Mouse (Mus musculus): ENCODE data around the gene Lrrc1.

DNA sequence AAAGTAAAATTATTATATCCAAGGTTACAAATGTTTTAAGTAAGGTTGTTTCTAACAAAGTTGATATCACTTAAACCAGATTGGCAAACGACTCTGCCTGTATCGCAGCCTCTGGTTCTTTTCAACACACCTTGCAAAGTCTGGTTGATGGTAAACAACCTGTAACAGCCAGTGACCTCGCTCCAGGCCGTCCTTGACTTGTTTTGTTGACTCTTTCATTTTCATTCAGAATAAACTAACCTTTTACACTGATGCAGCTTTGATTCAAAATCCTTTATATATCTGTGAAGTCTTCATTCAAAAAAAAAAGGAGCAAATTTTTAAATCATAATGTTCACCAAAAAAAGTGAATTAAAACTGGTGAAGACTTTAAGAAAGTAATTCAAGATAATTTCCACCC is 147.6 kb downstream of the Lrrc1 start:
- TF ChIP-seq CTCF (IDR thresholded peaks at IDR 0.05 in 2 of 3, conservative IDR thresholded peaks at IDR 0.05 in 1 of 3; ENCODE audit: control insufficient read depth in 1 of 3, insufficient read depth in 1 of 3, low read depth in 2 of 3, low read length in 3 of 3, poor library complexity in 1 of 3, severe bottlenecking in 1 of 3) (no peak), ZMIZ1 (IDR thresholded peaks at IDR 0.05; ENCODE audit: low read depth, low read length) (no peak)

Measured in MEL (cell line).